13 mouse cellular contexts compared by ENCODE assay signal in genomic region chr3:86745769-86746512, GRCm38 (mm10).
DNase-seq lines count a peak whose midpoint lies in the region; ATAC-seq and TF ChIP-seq lines count a peak whose summit lies in the region.
"Had no signal": no experiment of that assay in that cellular context is flagged by ENCODE, and none has a peak within 500 bp of the region (broad histone marks: within the 10 kb centered on the region; RNA-seq: fewer than 3 reads in every experiment).

No protein-coding gene starts in this region.

- no peaks in the 10 kb centered on the region for H3K27me3 ChIP-seq in midbrain, embryonic 11.5 days (ENCODE audit: control insufficient read depth, insufficient read depth, low read length)
- H3K27me3 ChIP-seq in midbrain, embryonic 10.5 days (ENCODE audit: low read depth, poor library complexity, severe bottlenecking), result no peaks in the 10 kb centered on the region
- no peaks in the 10 kb centered on the region for H3K27me3 ChIP-seq in forebrain, postnatal 0 days (ENCODE audit: insufficient read depth, low read length)
- no peaks in the 10 kb centered on the region for H3K27me3 ChIP-seq in midbrain, embryonic 12.5 days
- H3K27me3 ChIP-seq: CH12.LX; embryonic facial prominence, embryonic 12.5 days; limb, embryonic 13.5 days had no signal

- intact Hi-C loops in heart, postnatal 25 days (cut with DNase I), result no loop called here
- intact Hi-C loops in gastrocnemius, postnatal 14 days (cut with DNase I; ENCODE audit: low total_unique reads), result no loop called here

- 0 out of 2 replicates have a peak overlapping the region, but pooled peaks have one; percentile 32 for H3K27ac ChIP-seq in midbrain, embryonic 11.5 days (ENCODE audit: low read depth, low read length)
- H3K27ac ChIP-seq in midbrain, embryonic 10.5 days (replicated peaks), result no peak overlapping the region; the same call in 1 of the 2 replicates
- no peak overlapping the region for H3K27ac ChIP-seq in forebrain, postnatal 0 days (ENCODE audit: low read depth, low read length)
- H3K27ac ChIP-seq in midbrain, embryonic 12.5 days (replicated peaks), result peak overlapping the region; percentile 65
- H3K27ac ChIP-seq: embryonic facial prominence, embryonic 12.5 days; limb, embryonic 13.5 days; stomach, postnatal 0 days had no signal

- H3K9me3 ChIP-seq in midbrain, embryonic 11.5 days (ENCODE audit: control insufficient read depth, low read length), result no peaks in the 10 kb centered on the region
- H3K9me3 ChIP-seq in midbrain, embryonic 10.5 days (replicated peaks), result no peaks in the 10 kb centered on the region
- no peaks in the 10 kb centered on the region for H3K9me3 ChIP-seq in forebrain, postnatal 0 days (ENCODE audit: low read length)
- H3K9me3 ChIP-seq in midbrain, embryonic 12.5 days, result no peaks in the 10 kb centered on the region
- H3K9me3 ChIP-seq: embryonic facial prominence, embryonic 12.5 days; limb, embryonic 13.5 days had no signal

- 70% methylated on average over 10 of the region's 10 CpGs for WGBS in midbrain, embryonic 11.5 days
- 79% methylated on average over 10 of the region's 10 CpGs for WGBS in midbrain, embryonic 10.5 days
- 21% methylated on average over 10 of the region's 10 CpGs for WGBS in forebrain, postnatal 0 days
- WGBS in midbrain, embryonic 12.5 days, result 44% methylated on average over 10 of the region's 10 CpGs

- ATAC-seq in midbrain, embryonic 11.5 days (ENCODE audit: low FRiP score), result no peak
- no peak; the same call in 1 of the 2 replicates for ATAC-seq in forebrain, postnatal 0 days
- ATAC-seq in midbrain, embryonic 12.5 days (ENCODE audit: low FRiP score, low read depth), result peak; percentile 60; the same call in 1 of the 2 replicates

- no peak overlapping the region for H3K4me2 ChIP-seq in midbrain, embryonic 11.5 days
- H3K4me2 ChIP-seq in forebrain, postnatal 0 days (ENCODE audit: low read depth), result no peak overlapping the region
- peak overlapping the region; percentile 22; the same call in 1 of the 2 replicates for H3K4me2 ChIP-seq in midbrain, embryonic 12.5 days (replicated peaks)
- H3K4me2 ChIP-seq: embryonic facial prominence, embryonic 12.5 days; limb, embryonic 13.5 days had no signal

- no peak overlapping the region for H3K9ac ChIP-seq in midbrain, embryonic 11.5 days (ENCODE audit: low read length)
- H3K9ac ChIP-seq in forebrain, postnatal 0 days, result no peak overlapping the region
- no peak overlapping the region for H3K9ac ChIP-seq in midbrain, embryonic 12.5 days (replicated peaks)
- H3K9ac ChIP-seq: embryonic facial prominence, embryonic 12.5 days; limb, embryonic 13.5 days had no signal

- no peak overlapping the region for H3K4me3 ChIP-seq in midbrain, embryonic 11.5 days (ENCODE audit: low read depth, low read length)
- H3K4me3 ChIP-seq in midbrain, embryonic 10.5 days, result no peak overlapping the region
- no peak overlapping the region for H3K4me3 ChIP-seq in forebrain, postnatal 0 days (ENCODE audit: low read depth, low read length)
- H3K4me3 ChIP-seq in midbrain, embryonic 12.5 days, result no peak overlapping the region
- H3K4me3 ChIP-seq: embryonic facial prominence, embryonic 12.5 days; limb, embryonic 13.5 days had no signal

- no peak for TF ChIP-seq CTCF in forebrain, postnatal 0 days (IDR thresholded peaks at IDR 0.05; ENCODE audit: low read depth)

- peaks cover 5% of the 10 kb centered on the region for H3K4me1 ChIP-seq in midbrain, embryonic 11.5 days (ENCODE audit: control insufficient read depth, insufficient read depth, low read length)
- peaks cover 27% of the 10 kb centered on the region for H3K4me1 ChIP-seq in midbrain, embryonic 10.5 days
- H3K4me1 ChIP-seq in forebrain, postnatal 0 days (ENCODE audit: insufficient read depth), result peaks cover 10% of the 10 kb centered on the region
- H3K4me1 ChIP-seq in midbrain, embryonic 12.5 days, result peaks cover 20% of the 10 kb centered on the region
- H3K4me1 ChIP-seq: embryonic facial prominence, embryonic 12.5 days had no signal

- H3K36me3 ChIP-seq in midbrain, embryonic 11.5 days (ENCODE audit: control insufficient read depth, insufficient read depth, low read length), result no peaks in the 10 kb centered on the region; the same call in 1 of the 2 replicates
- H3K36me3 ChIP-seq in midbrain, embryonic 10.5 days, result 0 out of 2 replicates have a peak, but pooled peaks cover 7% of the 10 kb centered on the region
- H3K36me3 ChIP-seq in forebrain, postnatal 0 days (ENCODE audit: insufficient read depth), result no peaks in the 10 kb centered on the region
- H3K36me3 ChIP-seq in midbrain, embryonic 12.5 days, result no peaks in the 10 kb centered on the region; the same call in 1 of the 2 replicates
- H3K36me3 ChIP-seq: embryonic facial prominence, embryonic 12.5 days had no signal

- DNase-seq in midbrain, embryonic 11.5 days (ENCODE audit: low spot score, missing footprints), result no peak
- DNase-seq in midbrain, embryonic 10.5 days (ENCODE audit: low spot score), result no peak
- peak; percentile 27 for DNase-seq in forebrain, postnatal 0 days
- no peak for DNase-seq in heart, postnatal 25 days (ENCODE audit: low spot score)
- DNase-seq in adrenal gland, postnatal 14 days, result no peak
- no peak for DNase-seq in gastrocnemius, postnatal 14 days
- DNase-seq: heart, postnatal 36 days; lung, adult 2 months had no signal

Comparison
In these comparisons a context has a peak if more than half of its experiments do, and no peak if none do; other contexts are left out.
1. H3K27ac ChIP-seq: peak in midbrain, embryonic 11.5 days (single experiment) and midbrain, embryonic 12.5 days (single experiment); none in midbrain, embryonic 10.5 days (single experiment) and forebrain, postnatal 0 days (single experiment).